Mouse (Mus musculus) lung, embryonic 14.5 days (tissue): Measurements from ENCODE around the gene Erbb4. TPM values are rescaled to one million over a fixed set of nuclear protein-coding genes. Genes with fewer than 3 reads are reported as not detected.
A peak's percentile ranks its signal among the peaks of the same experiment; 100 is the strongest.

Experiments used
- ATAC-seq: fragments of 200-750 bp; cut with Nextera tagmentation; 2 replicates; pipeline ENCODE4 v1.8.0; 2017; ENCODE audit warnings: mild to moderate bottlenecking, moderate TSS enrichment, moderate library complexity; ENCODE audit not compliant: insufficient read depth
- DNase-seq: peaks from one replicate; pipeline ENCODE4 v3.0.0-alpha.2; 2015
- H3K27ac ChIP-seq: fragments of 300-500 bp; sonication (generic); 2 replicates; pipeline ENCODE4 v1.5.1; 2014; ENCODE audit warnings: low read depth, mild to moderate bottlenecking, moderate library complexity
- H3K27me3 ChIP-seq: fragments of 300-500 bp; sonication (generic); 2 replicates; pipeline ENCODE4 v1.6.1; 2014; ENCODE audit warnings: low read length, control low read depth; ENCODE audit not compliant: insufficient read depth
- H3K36me3 ChIP-seq: fragments of 300-500 bp; sonication (generic); 2 replicates; pipeline ENCODE4 v1.6.1; 2014; ENCODE audit warnings: control low read depth; ENCODE audit not compliant: insufficient read depth
- H3K4me1 ChIP-seq: fragments of 300-500 bp; sonication (generic); 2 replicates; pipeline ENCODE4 v1.6.1; 2014; ENCODE audit warnings: antibody characterized with exemption, control low read depth; ENCODE audit not compliant: insufficient read depth
- H3K4me2 ChIP-seq: fragments of 300-500 bp; sonication (generic); 2 replicates; pipeline ENCODE4 v1.6.1; 2014; ENCODE audit warnings: mild to moderate bottlenecking
- H3K4me3 ChIP-seq: fragments of 300-500 bp; sonication (generic); 2 replicates; pipeline ENCODE4 v1.5.1; 2014; ENCODE audit warnings: low read depth, low read length
- H3K9ac ChIP-seq: fragments of 300-500 bp; sonication (generic); 2 replicates; pipeline ENCODE4 v1.6.1; 2014
- H3K9me3 ChIP-seq: fragments of 300-500 bp; sonication (generic); 2 replicates; pipeline ENCODE4 v1.6.1; 2016; ENCODE audit warnings: low read depth, low read length, control low read depth
- CTCF ChIP-seq: IDR thresholded peaks from 2 replicates; pipeline ENCODE4 v1.5.1; 2016; ENCODE audit warnings: antibody characterized with exemption, low read depth
- WGBS: fragments of 180-500 bp; shearing (Covaris S2); extraction: QIAGEN DNeasy Blood & Tissue Kit; methylation state at CpG from one replicate; pipeline ENCODE4 v1.1.7; 2014; 5-methylcytosine and 5-hydroxymethylcytosine counted together
- polyA plus RNA-seq: library from polyadenylated mRNA; unstranded; fragments of >200 nt; fragmentation: Nextera tagmentation; extraction: Ambion mirVana; gene quantifications from 2 replicates; pipeline ENCODE4 v1.2.1, GENCODE M21; 2014

Erbb4 gene
- polyA plus RNA-seq, 1 experiment from 2014 or later = 1.6 TPM

DNA sequence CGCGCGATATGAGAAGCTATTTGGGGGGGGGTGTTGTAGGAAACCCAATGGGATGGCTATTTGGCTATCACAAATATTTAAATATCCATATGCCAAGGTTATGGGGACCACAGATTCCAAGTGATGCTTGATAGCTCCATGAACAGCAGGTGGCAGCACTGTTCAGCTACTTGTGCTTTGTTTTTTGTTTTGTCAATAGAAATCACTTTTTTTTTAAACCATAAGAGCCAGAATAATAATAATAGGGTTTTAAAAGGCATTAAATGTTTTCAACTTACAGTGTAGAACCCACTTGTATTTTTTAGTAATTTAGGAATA lies 1001.4 kb downstream of the Erbb4 start:
- DNase-seq (peak; percentile 70), ATAC-seq (no peak)
- H3K27ac ChIP-seq = no peak overlapping the region
- no peaks in the 10 kb centered on the region for H3K4me1 ChIP-seq
- no peak overlapping the region for H3K4me2 ChIP-seq
- no peak overlapping the region for H3K9ac ChIP-seq
- peak; percentile 63 for TF ChIP-seq CTCF
- H3K27me3 ChIP-seq = no peaks in the 10 kb centered on the region
- no peak overlapping the region for H3K4me3 ChIP-seq
- WGBS = 77% methylated on average over 3 of the region's 3 CpGs
- no peaks in the 10 kb centered on the region for H3K9me3 ChIP-seq
- H3K36me3 ChIP-seq = no peaks in the 10 kb centered on the region

DNA sequence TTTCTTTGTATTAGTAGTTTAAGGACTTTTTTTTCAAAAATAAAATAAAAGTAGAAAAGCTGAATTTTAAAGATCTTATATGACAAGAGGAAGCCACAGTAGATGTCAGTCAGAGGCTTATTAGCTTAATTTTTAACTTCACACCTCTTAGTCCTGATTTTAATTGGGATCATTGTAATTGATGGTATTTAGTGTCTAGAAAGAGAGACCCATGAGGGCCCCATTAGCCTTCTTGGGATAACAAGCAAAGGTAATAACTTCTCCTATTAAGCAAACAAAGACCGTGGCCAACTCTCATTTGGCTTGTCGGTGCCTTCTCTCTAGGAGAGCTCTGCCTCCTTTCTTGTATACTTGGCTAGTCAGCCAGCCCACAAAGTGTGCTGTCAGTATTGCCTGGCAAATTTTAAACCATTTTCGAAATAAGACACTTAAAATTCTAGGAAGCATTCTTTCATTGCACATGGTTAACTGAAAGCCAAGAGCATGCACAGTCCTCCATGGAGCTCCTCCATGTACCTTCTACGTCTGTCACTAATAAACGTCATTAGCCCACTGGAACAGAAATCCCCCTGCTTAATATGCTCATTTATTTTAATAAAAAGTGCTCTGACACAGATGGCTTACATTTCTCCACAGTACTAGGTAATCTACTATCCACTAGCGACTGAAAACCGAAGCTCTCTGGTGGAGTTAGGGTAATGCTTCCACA lies 1001.9 kb downstream of the Erbb4 start:
- H3K27me3 ChIP-seq = no peaks in the 10 kb centered on the region
- no peak overlapping the region for H3K9ac ChIP-seq
- no peak overlapping the region for H3K27ac ChIP-seq
- no peak for TF ChIP-seq CTCF
- no peaks in the 10 kb centered on the region for H3K4me1 ChIP-seq
- no peaks in the 10 kb centered on the region for H3K36me3 ChIP-seq
- no peak overlapping the region for H3K4me2 ChIP-seq
- DNase-seq (no peak), ATAC-seq (no peak)
- H3K4me3 ChIP-seq = no peak overlapping the region
- no peaks in the 10 kb centered on the region for H3K9me3 ChIP-seq
- 71% methylated on average over 7 of the region's 7 CpGs for WGBS

DNA sequence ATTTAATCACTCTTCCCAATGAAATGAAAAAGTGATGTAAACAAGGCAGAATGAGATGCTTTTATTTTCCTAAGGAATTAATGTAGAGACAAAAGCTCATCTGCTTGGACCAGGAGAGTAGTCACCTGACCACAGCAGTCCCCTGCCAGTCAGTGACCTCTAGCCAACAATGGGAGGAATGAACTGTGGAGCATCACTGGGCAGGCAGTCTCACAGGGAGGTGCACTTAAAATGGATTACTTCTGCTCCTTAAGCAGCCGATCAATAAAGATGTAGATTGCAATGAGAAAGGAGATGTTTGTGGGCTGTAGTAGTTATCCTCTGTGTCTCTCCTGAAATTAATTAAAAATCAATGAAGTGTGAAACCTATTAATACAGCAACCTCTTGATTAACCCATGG lies 1018.2 kb downstream of the Erbb4 start:
- H3K36me3 ChIP-seq = no peaks in the 10 kb centered on the region
- no peak overlapping the region for H3K4me2 ChIP-seq
- no peaks in the 10 kb centered on the region for H3K9me3 ChIP-seq
- no peak overlapping the region for H3K4me3 ChIP-seq
- 84% methylated on average over 1 of the region's 1 CpGs for WGBS
- ATAC-seq (no peak), DNase-seq (no peak)
- H3K27ac ChIP-seq = no peak overlapping the region
- no peaks in the 10 kb centered on the region for H3K27me3 ChIP-seq
- H3K9ac ChIP-seq = no peak overlapping the region
- no peaks in the 10 kb centered on the region for H3K4me1 ChIP-seq
- no peak for TF ChIP-seq CTCF

DNA sequence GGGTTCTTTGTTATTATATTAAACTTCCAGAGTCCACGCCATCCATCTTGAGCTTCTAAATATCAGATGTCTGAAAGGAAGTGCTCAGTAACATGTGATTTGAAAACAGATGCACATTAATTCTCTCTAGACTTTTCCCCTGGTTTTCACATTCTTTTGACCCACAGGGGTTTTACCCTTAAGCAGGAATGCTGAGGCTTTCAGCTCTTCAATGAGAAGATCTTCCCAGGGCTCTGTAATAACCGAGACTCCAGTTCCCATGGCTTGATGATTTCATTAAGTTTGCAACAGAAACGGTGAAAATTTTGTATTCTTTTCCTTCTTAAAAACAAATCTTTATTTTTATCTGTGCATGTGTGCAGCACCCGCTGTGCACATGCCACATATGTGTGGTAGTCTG lies 1051.4 kb downstream of the Erbb4 start:
- Histone ChIP-seq H3K4me2 (no peak overlapping the region), H3K4me3 (no peak overlapping the region), H3K27ac (no peak overlapping the region), H3K9ac (no peak overlapping the region), H3K27me3 (no peaks in the 10 kb centered on the region), H3K9me3 (no peaks in the 10 kb centered on the region), H3K4me1 (no peaks in the 10 kb centered on the region), H3K36me3 (no peaks in the 10 kb centered on the region)
- no peak for TF ChIP-seq CTCF
- WGBS = 68% methylated on average over 4 of the region's 4 CpGs
- ATAC-seq (no peak), DNase-seq (no peak)

DNA sequence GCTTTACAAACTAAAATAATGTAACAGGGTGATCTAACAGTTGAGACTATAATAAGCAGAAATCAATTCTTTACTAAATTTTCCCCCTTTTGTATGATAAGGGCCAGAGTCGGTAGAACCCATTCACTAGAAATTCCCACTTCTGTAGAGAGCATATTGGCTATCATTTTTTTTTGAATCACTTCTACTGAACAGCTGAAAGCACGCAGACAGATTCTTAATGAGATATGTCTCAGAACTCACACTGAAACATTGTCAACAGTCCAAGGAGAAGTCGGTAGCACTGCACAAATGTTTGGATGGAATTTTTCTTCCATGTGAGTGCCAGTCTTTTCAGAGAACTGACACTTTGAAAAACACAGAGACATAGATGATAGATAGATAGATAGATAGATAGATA lies 1053.1 kb downstream of the Erbb4 start:
- no peak for TF ChIP-seq CTCF
- no peaks in the 10 kb centered on the region for H3K36me3 ChIP-seq
- no peak overlapping the region for H3K4me2 ChIP-seq
- H3K27ac ChIP-seq = no peak overlapping the region
- H3K27me3 ChIP-seq = no peaks in the 10 kb centered on the region
- WGBS = 63% methylated on average over 3 of the region's 3 CpGs
- H3K9ac ChIP-seq = no peak overlapping the region
- H3K4me1 ChIP-seq = no peaks in the 10 kb centered on the region
- DNase-seq = no peak
- no peaks in the 10 kb centered on the region for H3K9me3 ChIP-seq
- no peak overlapping the region for H3K4me3 ChIP-seq
- ATAC-seq = no peak

DNA sequence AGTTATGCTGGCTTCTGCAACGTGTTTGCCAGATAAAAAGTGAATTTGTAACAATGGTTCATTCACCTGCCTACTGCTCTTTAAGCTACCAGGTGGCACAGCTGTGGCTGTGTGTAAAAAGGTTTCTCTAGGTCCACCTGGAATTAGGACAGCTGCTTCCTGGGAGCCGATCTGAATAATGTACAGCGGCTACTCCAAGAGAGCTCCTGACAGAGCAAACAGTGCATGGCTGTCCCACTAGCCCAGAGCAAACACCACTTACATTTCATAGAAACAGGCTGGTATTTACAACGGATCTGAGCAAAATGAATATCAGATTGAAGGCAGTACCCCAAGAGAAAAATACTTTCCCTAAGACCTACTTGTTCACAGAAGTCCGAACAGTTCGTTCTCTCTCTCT lies 1058.0 kb downstream of the Erbb4 start:
- Histone ChIP-seq H3K9me3 (no peaks in the 10 kb centered on the region), H3K9ac (no peak overlapping the region), H3K27me3 (no peaks in the 10 kb centered on the region), H3K36me3 (no peaks in the 10 kb centered on the region), H3K4me2 (no peak overlapping the region), H3K27ac (no peak overlapping the region; the same call in 1 of the 2 replicates), H3K4me1 (no peaks in the 10 kb centered on the region), H3K4me3 (no peak overlapping the region)
- peak; percentile 35 for DNase-seq
- ATAC-seq = peak; percentile 86
- WGBS = 43% methylated on average over 6 of the region's 6 CpGs
- no peak for TF ChIP-seq CTCF

DNA sequence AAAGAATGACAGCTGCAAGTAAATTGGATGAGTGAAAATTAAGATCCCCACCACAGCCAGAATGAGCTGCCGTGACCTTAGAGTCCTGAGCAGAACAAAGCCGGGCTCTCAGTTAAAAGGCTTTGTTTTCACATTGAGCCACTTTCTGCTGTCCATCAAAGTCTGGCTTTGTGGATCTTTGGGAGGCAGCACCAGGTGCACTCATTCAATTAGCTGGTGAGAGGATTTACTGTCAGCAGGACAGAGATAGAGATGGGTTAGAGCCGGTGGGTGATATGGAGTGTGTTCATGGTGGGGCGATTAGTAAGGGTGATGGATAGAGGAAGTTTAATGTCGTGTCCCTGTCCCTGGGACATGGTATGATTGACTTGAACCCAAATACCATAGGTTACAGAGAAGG lies 1060.7 kb downstream of the Erbb4 start:
- Histone ChIP-seq H3K4me3 (no peak overlapping the region), H3K4me1 (no peaks in the 10 kb centered on the region), H3K27ac (no peak overlapping the region), H3K9me3 (no peaks in the 10 kb centered on the region), H3K9ac (0 out of 2 replicates have a peak overlapping the region, but pooled peaks have one; percentile 32), H3K27me3 (no peaks in the 10 kb centered on the region), H3K4me2 (peak overlapping the region; percentile 53), H3K36me3 (no peaks in the 10 kb centered on the region)
- WGBS = 9% methylated on average over 5 of the region's 5 CpGs
- TF ChIP-seq CTCF = no peak
- DNase-seq = no peak
- ATAC-seq = no peak
